Mouse (Mus musculus) left cerebral cortex, adult 2 months (tissue): ENCODE results near the gene 2310039H08Rik. TPM values are rescaled to one million over a fixed set of nuclear protein-coding genes. Genes with fewer than 3 reads are reported as not detected.

Experiments
- DNase-seq, 2 experiments: peaks; one replicate each; pipeline ENCODE4 v3.0.0; 2021 to 2022; ENCODE audit warnings: low spot score in 2 of 2, mixed read lengths in 1 of 2; ENCODE audit errors: extremely low spot score in 1 of 2
- H3K27ac ChIP-seq: fragments of 200-600 bp; 2 replicates; pipeline ENCODE4 v1.8.1; 2022
- H3K4me3 ChIP-seq: fragments of 200-600 bp; 2 replicates; pipeline ENCODE4 v1.8.1; 2022
- CTCF ChIP-seq: fragments of 200-600 bp; IDR thresholded peaks from 2 replicates; pipeline ENCODE4 v1.8.1; 2022; ENCODE audit warnings: antibody characterized with exemption, mild to moderate bottlenecking, moderate library complexity
- intact Hi-C: fragments of 180-260 bp; cut with DNase I; formaldehyde crosslinking; loops from one replicate; pipeline ENCODE4 v1.15.1; 2025
- total RNA-seq, 2 experiments: library from RNA; stranded (reverse); gene quantifications; 2 replicates each; pipeline ENCODE4 v1.2.3; 2021

Gene 2310039H08Rik
- total RNA-seq, 2 experiments from 2014 or later, result 6.3 to 6.5 TPM

DNA sequence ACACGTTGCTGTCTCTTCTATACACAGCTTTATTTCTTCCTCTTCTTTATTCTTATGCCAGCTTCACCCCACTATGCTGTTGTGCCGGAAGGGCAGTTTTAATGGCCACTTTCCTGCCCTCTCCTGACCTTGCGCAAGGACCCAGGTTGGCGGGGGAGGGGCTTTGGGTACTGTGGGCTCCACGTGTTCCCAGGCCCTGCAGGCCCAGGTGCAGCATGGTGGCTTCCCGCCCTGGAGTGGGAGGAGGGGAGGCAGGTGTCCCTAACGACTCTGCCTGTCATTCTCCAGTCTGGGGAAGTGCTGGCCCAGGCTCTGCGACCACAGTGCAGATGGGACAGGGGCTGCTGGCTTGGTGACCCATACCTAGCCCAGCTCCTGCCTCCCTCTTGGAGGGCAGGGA is 4.6 kb upstream of the 2310039H08Rik start:
- H3K4me3 ChIP-seq, result no peak overlapping the region
- no peak for DNase-seq
- H3K27ac ChIP-seq, result no peak overlapping the region
- intact Hi-C loops, result no loop called here
- no peak for TF ChIP-seq CTCF

DNA sequence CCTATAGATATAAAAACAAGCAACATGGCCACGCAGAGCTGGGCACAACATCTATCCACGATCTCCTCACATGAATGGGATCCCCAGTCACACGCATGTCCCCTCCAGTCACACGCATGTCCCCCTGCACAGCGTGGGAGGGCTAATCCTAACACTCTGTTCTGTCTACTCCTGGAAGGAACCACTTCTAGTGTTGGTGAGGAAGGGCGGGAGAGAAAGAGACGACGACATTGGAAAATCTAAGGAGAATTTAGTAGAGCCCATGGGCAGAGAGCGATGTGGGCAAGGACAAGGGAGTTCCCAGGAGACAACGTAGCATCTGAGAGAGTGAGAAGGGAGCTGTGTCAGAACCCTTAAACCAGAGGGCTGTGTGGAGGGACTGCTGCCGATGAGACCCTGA is 1.9 kb upstream of the 2310039H08Rik start:
- Histone ChIP-seq H3K4me3 (no peak overlapping the region), H3K27ac (no peak overlapping the region)
- intact Hi-C loops, result no loop called here
- DNase-seq, result no peak
- TF ChIP-seq CTCF, result no peak

DNA sequence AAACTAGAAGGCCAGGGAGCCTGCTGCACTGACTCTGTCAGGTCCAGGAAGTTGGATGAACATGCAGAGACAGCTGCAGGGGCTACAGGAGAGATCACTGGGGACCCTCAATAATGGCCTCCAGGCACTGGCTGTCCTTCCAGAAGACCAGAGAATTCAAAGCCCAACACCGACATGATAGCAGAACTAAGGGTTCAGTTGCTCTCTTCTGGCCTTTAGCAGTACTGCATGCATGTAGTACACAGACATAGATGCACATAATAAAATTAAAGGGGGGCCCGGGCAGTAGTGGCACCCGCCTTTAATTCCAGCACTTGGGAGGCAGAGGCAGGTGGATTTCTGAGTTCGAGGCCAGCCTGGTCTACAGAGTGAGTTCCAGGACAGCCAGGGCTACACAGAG is 1.4 kb upstream of the 2310039H08Rik start:
- DNase-seq, result no peak
- no peak overlapping the region for H3K27ac ChIP-seq
- H3K4me3 ChIP-seq, result no peak overlapping the region
- intact Hi-C loops, result no loop called here
- TF ChIP-seq CTCF, result peak; percentile 15

DNA sequence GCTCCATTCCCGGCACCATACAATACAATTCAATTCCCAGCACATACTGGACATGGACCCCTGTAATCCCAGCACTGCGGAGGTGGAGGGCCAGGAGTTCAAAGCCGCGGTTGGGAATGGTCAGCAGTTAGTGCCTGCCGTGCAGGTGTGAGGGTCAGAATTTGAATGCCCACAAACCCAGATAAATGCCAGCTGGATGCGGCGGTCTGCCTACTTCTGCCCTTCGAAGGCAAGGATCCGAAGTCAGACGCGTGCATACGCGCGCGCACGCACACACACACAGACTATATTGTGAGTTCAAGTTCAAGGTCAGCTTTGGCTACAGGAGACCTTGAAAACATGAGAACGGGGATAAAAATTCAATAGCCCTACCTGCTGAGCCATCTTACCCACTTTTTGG is 819 bp upstream of the 2310039H08Rik start:
- no peak for TF ChIP-seq CTCF
- intact Hi-C loops, result loop anchor here (2.0 kb wide), 1 partner anchor 19 kb away; the partner anchor contains the start of gene Cnpy3
- peak overlapping the region; percentile 87; the same call in 1 of the 2 replicates for H3K27ac ChIP-seq
- H3K4me3 ChIP-seq, result peak overlapping the region; percentile 86
- no peak for DNase-seq

DNA sequence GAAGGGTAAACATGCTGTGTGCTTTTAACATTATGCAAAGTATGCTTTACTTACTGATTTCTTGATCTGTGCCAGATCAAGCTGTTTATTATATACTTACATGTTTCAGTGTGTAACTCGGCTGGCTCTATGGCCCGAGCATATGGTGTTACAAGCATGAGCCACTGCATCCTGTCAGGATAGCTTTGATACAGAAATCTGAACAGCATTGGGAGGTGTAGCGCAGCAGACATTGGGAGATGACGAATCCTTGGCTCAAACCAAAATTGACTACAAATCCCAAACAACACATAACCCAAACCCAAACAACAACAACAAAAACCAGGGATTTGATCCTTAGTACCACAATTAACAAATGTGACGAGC is 414 bp upstream of the 2310039H08Rik start:
- intact Hi-C loops, result loop anchor here (2.0 kb wide), 1 partner anchor 19 kb away; the partner anchor contains the start of gene Cnpy3
- peak overlapping the region; percentile 86 for H3K4me3 ChIP-seq
- no peak for DNase-seq
- no peak for TF ChIP-seq CTCF
- peak overlapping the region; percentile 87 for H3K27ac ChIP-seq

DNA sequence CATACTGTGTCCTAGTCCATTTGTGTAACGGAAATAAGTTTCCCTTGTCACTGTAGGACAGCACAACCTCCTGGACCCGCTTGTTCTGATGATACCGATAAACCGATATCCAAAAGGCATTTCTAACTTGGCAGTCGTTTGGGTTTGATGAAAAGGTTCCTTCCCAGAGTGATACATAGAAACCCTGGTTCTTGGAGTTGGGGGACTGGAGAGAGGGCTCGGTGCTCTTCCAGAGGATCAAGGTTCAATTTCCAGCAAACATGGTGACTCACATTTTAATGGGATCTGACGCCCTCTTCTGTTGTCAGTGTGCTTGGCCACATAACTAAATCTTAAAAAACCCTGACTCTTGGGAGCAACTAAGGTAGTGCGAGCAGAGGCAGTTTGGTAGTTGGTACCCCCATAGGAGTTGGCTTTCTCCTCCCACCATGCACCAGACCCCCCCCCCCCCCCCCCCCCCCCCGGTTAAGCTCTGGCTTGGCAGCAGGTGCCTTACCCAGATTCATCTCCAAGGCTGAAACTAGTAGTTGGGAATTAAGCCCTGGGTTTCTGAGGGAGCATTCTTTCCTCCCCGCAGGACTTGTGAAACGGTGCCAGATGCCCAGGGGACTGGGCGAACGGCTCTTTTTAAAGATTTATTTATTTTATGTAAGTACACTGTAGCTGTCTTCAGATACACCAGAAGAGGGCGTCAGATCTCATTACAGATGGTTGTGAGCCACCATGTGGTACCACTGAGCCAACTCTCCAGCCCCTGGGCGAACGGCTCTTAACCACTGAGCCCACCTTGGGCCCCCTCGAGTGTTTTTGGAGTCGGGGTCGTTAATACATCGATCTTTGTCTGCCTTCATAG is 1.1 kb downstream of the 2310039H08Rik start:
- intact Hi-C loops, result loop anchor here (2.0 kb wide), 1 partner anchor 21 kb away; the partner anchor contains the start of gene Cnpy3
- no peak for DNase-seq
- peak overlapping the region; percentile 87; the same call in 1 of the 2 replicates for H3K27ac ChIP-seq
- H3K4me3 ChIP-seq, result peak overlapping the region; percentile 86
- peak; percentile 26 for TF ChIP-seq CTCF

DNA sequence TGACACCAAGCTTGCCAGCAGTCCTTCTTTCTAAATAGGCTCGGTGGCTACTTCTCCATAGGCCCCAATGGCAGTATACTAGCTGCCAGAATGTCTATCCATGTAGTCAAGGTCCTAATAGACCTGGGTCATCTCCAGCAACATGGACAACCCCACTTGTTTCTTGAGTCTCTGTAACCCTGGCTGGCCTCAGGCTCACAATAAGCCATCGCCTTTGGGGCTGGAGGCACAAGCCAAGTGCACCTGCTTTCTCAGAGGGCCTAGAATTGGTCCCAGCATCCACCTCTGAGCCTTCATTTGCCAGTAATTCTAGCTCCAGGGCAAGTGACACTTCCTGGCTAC is 1.7 kb downstream of the 2310039H08Rik start:
- intact Hi-C loops, result no loop called here
- DNase-seq, result no peak
- Histone ChIP-seq H3K27ac (no peak overlapping the region), H3K4me3 (no peak overlapping the region)
- no peak for TF ChIP-seq CTCF

DNA sequence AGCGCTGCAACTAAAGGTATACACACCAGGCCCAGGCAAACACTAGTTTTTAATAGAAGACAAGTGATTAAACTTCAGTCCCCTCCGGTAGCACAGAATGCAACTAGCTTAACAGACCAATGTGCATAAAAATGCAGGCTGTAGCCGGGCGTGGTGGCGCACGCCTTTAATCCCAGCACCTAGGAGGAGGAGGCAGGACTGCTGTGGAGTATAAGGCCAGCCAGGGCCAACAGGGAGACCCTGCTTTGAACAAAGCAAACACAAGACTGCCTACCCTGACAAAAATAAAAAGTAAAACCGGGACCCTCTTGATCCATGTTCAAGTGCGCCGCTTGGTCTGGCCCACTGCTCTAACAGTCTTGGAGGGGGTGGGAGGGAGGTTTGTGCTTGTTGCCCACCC is 2.6 kb downstream of the 2310039H08Rik start:
- H3K27ac ChIP-seq, result no peak overlapping the region
- no peak for TF ChIP-seq CTCF
- DNase-seq, result no peak
- no peak overlapping the region for H3K4me3 ChIP-seq
- intact Hi-C loops, result no loop called here

DNA sequence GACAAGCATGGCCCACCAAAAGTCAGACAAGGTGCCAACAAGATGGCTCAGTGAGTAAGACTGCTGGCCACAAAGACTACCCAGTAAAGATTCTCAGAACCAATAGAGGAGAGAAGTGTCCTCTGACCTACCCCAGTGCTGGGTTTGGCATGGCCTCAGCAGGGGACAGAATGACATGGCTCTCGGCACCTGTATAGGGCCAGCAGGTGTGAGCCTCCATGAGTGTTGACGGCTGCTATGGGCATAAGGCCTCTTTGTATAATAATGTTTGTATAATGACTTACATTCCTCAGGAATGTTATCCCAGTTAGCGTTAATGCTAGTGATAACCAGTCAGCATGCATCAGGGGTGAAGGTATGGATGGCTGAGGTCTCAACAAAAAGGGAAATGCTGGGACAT is 3.7 kb downstream of the 2310039H08Rik start:
- no peak for DNase-seq
- no peak for TF ChIP-seq CTCF
- Histone ChIP-seq H3K4me3 (no peak overlapping the region), H3K27ac (no peak overlapping the region)
- intact Hi-C loops, result no loop called here

DNA sequence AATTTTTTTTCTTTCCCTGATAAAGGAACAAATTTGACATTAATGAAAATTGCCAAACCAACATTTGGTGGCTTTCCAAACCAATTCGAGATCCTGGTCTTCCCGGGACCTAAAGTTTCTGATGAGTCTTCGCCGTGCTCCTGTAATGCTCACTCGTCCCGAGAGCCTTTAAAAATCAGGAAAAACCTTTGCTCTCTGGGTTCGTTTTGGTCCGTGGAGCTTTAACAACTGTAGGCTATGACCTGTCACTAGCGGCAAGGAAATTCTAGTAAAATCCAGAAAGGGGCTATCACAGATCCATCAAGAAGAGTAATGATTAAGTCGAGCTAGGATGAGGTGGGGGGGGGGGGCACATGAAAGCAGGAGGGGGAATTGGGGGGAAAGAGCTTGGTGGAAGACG is 9.4 kb downstream of the 2310039H08Rik start:
- Histone ChIP-seq H3K4me3 (peak overlapping the region; percentile 58), H3K27ac (no peak overlapping the region; the same call in 1 of the 2 replicates)
- intact Hi-C loops, result loop anchor here (1.0 to 2.0 kb wide), 2 partner anchors 75 to 108 kb away; partner anchors contain the start of gene Tbcc
- TF ChIP-seq CTCF, result no peak
- no peak for DNase-seq

DNA sequence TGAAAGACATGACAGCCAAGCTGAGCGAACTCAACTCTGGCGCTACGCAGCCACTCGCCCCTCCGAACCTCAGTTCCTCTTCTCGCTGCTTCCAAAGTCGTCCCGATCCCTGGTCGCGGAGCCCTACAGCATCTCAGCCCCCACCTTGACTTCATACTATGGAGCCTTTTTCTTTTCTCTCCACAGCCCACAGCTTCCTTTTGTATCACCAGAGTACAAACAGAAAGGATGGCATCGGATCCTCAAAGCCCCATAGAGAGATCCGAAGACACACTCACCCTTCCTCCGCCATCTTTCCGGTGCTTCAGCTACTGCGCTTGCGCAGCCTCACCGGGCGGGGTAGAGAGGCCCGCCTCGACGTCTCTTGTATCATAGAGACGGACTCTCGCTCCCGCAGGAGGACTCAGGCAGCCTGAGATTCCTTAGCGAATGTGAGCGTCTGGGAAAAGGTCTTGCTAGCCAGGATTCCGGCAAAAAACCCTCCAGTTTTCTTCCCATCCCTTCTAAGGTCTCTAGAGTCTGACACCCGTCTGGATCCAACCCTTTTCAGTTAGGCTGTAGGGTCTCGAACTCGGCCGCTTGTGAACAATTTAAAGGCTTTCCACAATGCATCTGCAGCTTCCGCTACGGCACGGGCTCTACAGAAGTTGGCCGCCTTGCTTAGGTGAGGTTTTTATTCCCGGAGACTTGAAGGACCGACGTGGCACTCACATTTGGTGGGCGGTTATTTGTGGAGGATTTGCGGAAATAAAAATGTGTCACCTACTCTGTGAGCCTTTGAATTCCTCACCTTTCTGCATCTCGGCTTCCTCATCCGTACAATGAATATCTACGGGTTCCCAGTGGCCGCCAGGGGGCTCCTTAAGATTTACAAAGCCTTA is 10.1 kb downstream of the 2310039H08Rik start, which contains the start of gene Rpl7l1:
Rpl7l1 (minus strand) TSS at position 332 of the 881 bp plus-strand sequence.
- H3K4me3 ChIP-seq, result peak within 1 kb of the TSS; percentile 58
- peak; percentile 89 to 90 for DNase-seq
- peak; percentile 74 for TF ChIP-seq CTCF
- intact Hi-C loops, result loop anchor here (1.0 to 2.0 kb wide), 2 partner anchors 74 to 108 kb away; partner anchors contain the start of gene Tbcc
- peak within 1 kb of the TSS; percentile 79 for H3K27ac ChIP-seq

DNA sequence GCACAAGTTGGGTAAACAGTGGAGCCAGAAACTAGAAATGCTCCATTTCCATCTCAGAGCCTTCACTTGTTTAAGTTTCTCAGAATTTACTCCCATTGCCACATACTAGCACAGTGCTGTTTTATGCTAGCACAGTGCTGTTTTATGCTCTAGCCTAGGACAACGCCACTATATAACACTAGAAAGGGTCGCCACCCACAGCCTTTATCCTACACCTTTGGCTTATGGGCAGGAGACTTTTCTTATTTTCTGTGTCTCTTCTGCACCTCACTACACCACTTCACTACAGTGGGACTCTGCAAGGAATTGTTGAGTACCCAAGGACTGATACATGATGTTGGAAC is 10.8 kb downstream of the 2310039H08Rik start:
- no peak for DNase-seq
- Histone ChIP-seq H3K27ac (peak overlapping the region; percentile 79), H3K4me3 (peak overlapping the region; percentile 58)
- no peak for TF ChIP-seq CTCF
- intact Hi-C loops, result loop anchor here (2.0 kb wide), 1 partner anchor 74 kb away; no protein-coding TSS in a partner anchor
